Mouse (Mus musculus) heart, adult 10 weeks (tissue): ENCODE data around the gene Gnat1. TPM values are rescaled to one million over a fixed set of nuclear protein-coding genes. Genes with fewer than 3 reads are reported as not detected.

ENCODE experiments used
- polyA plus RNA-seq: library from polyadenylated mRNA; stranded (reverse); fragments of 350-450 nt; fragmentation: Illumina TruSeq; extraction: RNeasy Lipid Tissue Mini Kit (QIAGEN cat#74804); gene quantifications from one replicate; pipeline ENCODE4 v1.2.3, GENCODE M21; 2014; ENCODE audit warnings: low read depth, low replicate concordance

Gnat1 gene
- polyA plus RNA-seq = not detected

GRCm38 (mm10) chr9:107679501-107679900, at the start of gene Gnat1:
Gene Gnat1, minus strand, starts transcription at chr9:107679712.

GRCm38 (mm10) chr9:107709697-107710483, 30.4 kb upstream of the Gnat1 start, which contains the start of gene Sema3f:
Gene Sema3f, minus strand, starts transcription at chr9:107710475.

GRCm38 (mm10) chr9:107669480-107669945, 10.0 kb downstream of the Gnat1 start, which contains the start of gene Slc38a3:
Gene Slc38a3, minus strand, starts transcription at chr9:107669530.

GRCm38 (mm10) chr9:107635279-107636028, 44.1 kb downstream of the Gnat1 start, which contains the start of gene Gnai2:
Gene Gnai2, minus strand, starts transcription at chr9:107635367.

Other genes starting within 250 kb of the Gnat1 start
- gene Tmem115, start 145.8 kb downstream of the Gnat1 start, polyA plus RNA-seq = 20.9 TPM
- 5.5 TPM for gene Cyb561d2, start 137.5 kb downstream of the Gnat1 start, polyA plus RNA-seq
- 25.1 TPM for gene Nprl2, start 137.5 kb downstream of the Gnat1 start, polyA plus RNA-seq
- gene Zmynd10, start 132.4 kb downstream of the Gnat1 start, polyA plus RNA-seq = not detected
- 20.7 TPM for gene Rassf1, start 128.2 kb downstream of the Gnat1 start, polyA plus RNA-seq
- gene Tusc2, start 116.5 kb downstream of the Gnat1 start, polyA plus RNA-seq = 38.5 TPM
- 36.4 TPM for gene Hyal2, start 111.8 kb downstream of the Gnat1 start, polyA plus RNA-seq
- 9.7 TPM for gene Hyal1, start 102.8 kb downstream of the Gnat1 start, polyA plus RNA-seq
- 22.3 TPM for gene Naa80, start 100.8 kb downstream of the Gnat1 start, polyA plus RNA-seq
- not detected for gene Hyal3, start 98.9 kb downstream of the Gnat1 start, polyA plus RNA-seq
- gene Ifrd2, start 92.1 kb downstream of the Gnat1 start, polyA plus RNA-seq = 39.4 TPM
- 26.6 TPM for gene Sema3b, start 70.5 kb downstream of the Gnat1 start, polyA plus RNA-seq
- gene Gnai2, start 44.3 kb downstream of the Gnat1 start, polyA plus RNA-seq = 183 TPM
- gene Slc38a3, start 10.2 kb downstream of the Gnat1 start, polyA plus RNA-seq = 119 TPM
- 15.1 TPM for gene Sema3f, start 30.8 kb upstream of the Gnat1 start, polyA plus RNA-seq
- 79.8 TPM for gene Rbm5, start 91.3 kb upstream of the Gnat1 start, polyA plus RNA-seq
- gene Rbm6, start 193.5 kb upstream of the Gnat1 start, polyA plus RNA-seq = 43.5 TPM
- 13.5 TPM for gene Mon1a, start 208.4 kb upstream of the Gnat1 start, polyA plus RNA-seq
- gene Mst1r, start 227.2 kb upstream of the Gnat1 start, polyA plus RNA-seq = 4.3 TPM
- gene Actl11, start 248.8 kb upstream of the Gnat1 start, polyA plus RNA-seq = not detected